Mouse (Mus musculus): ENCODE data around the gene Hccs.
"Not testable (repeated sequence)": the region's sequence is repeated elsewhere in the genome, so short reads cannot be mapped to it uniquely, and the experiment has no call there.

- not testable (repeated sequence) for TF ChIP-seq MAFK (IDR thresholded peaks at IDR 0.05; ENCODE audit: insufficient replicate concordance, low read length); EP300 (IDR thresholded peaks at IDR 0.05; ENCODE audit: low read length); POLR2A (IDR thresholded peaks at IDR 0.05; ENCODE audit: low read depth, low read length); MYC (IDR thresholded peaks at IDR 0.05; ENCODE audit: low read depth, low read length); CTCF (conservative IDR thresholded peaks at IDR 0.05 in 1 of 2, IDR thresholded peaks at IDR 0.05 in 1 of 2; ENCODE audit: low read depth in 2 of 2, low read length in 2 of 2); POLR2AphosphoS2 (IDR thresholded peaks at IDR 0.05; ENCODE audit: low read depth, low read length); JUND (conservative IDR thresholded peaks at IDR 0.05; ENCODE audit: low read depth, low read length); KAT2A (IDR thresholded peaks at IDR 0.05; ENCODE audit: insufficient replicate concordance, low read length); USF2 (conservative IDR thresholded peaks at IDR 0.05; ENCODE audit: low read depth, low read length); ZMIZ1 (IDR thresholded peaks at IDR 0.05; ENCODE audit: low read depth, low read length); TBP (conservative IDR thresholded peaks at IDR 0.05; ENCODE audit: low read depth, low read length); ZNF384 (IDR thresholded peaks at IDR 0.05; ENCODE audit: low read depth, low read length); ELF1 (IDR thresholded peaks at IDR 0.05; ENCODE audit: low read depth, low read length)
Measured at GRCm38 (mm10) chrX:169320668-169321005, 465 bp upstream of the Hccs start.
